Mouse (Mus musculus) ES-Bruce4 (cell line): Measurements from ENCODE around the gene Sf3b1. TPM values are rescaled to one million over a fixed set of nuclear protein-coding genes. Genes with fewer than 3 reads are reported as not detected.
"Not testable (repeated sequence)": the region's sequence is repeated elsewhere in the genome, so short reads cannot be mapped to it uniquely, and the experiment has no call there.

Experiments
- H3K27ac ChIP-seq: 2 replicates; pipeline ENCODE4 v1.5.1; 2012; ENCODE audit warnings: low read length, inconsistent platforms; ENCODE audit not compliant: insufficient read depth
- H3K27me3 ChIP-seq: 2 replicates; pipeline ENCODE4 v1.6.1; 2012; ENCODE audit warnings: mild to moderate bottlenecking, low read length, inconsistent platforms; ENCODE audit not compliant: control insufficient read depth, poor library complexity, insufficient read depth, severe bottlenecking
- H3K36me3 ChIP-seq: 2 replicates; pipeline ENCODE4 v1.6.1; 2012; ENCODE audit warnings: inconsistent platforms, mild to moderate bottlenecking, low read length, moderate library complexity; ENCODE audit not compliant: control insufficient read depth, poor library complexity, insufficient read depth, severe bottlenecking
- H3K4me1 ChIP-seq: one replicate; pipeline ENCODE4 v1.8.1; 2011; ENCODE audit warnings: low read length; ENCODE audit not compliant: control insufficient read depth, insufficient read depth
- H3K4me3 ChIP-seq: 2 replicates; pipeline ENCODE4 v1.5.1; 2011; ENCODE audit warnings: low read depth, mild to moderate bottlenecking, low read length
- H3K9ac ChIP-seq: 2 replicates; pipeline ENCODE4 v1.6.1; 2012; ENCODE audit warnings: low read depth, mild to moderate bottlenecking, inconsistent platforms; ENCODE audit not compliant: poor library complexity, severe bottlenecking
- H3K9me3 ChIP-seq: replicated peaks from 2 replicates; pipeline ENCODE4 v1.6.1; 2012; ENCODE audit warnings: mild to moderate bottlenecking, low read length, inconsistent platforms; ENCODE audit not compliant: control insufficient read depth, poor library complexity, insufficient read depth, severe bottlenecking
- CTCF ChIP-seq: IDR thresholded peaks from one replicate; pipeline ENCODE4 v1.8.1; 2011; ENCODE audit warnings: low read depth, low read length
- EP300 ChIP-seq: IDR thresholded peaks from 2 replicates; pipeline ENCODE4 v1.6.1; 2011; ENCODE audit warnings: low read depth, low read length; ENCODE audit not compliant: insufficient read depth
- POLR2A ChIP-seq: IDR thresholded peaks from one replicate; pipeline ENCODE4 v1.8.1; 2011; ENCODE audit warnings: low read length; ENCODE audit not compliant: insufficient read depth
- polyA plus RNA-seq: library from polyadenylated mRNA; stranded (reverse); fragments of >200 nt; gene quantifications from 2 replicates; pipeline ENCODE4 v1.2.4, GENCODE M21; 2011; ENCODE audit warnings: low read depth; ENCODE audit not compliant: missing spikeins, insufficient read depth, insufficient read length

Gene Sf3b1
- polyA plus RNA-seq, 1 experiment, result 314 TPM

GRCm38 (mm10) chr1:55061099-55061498, 33.8 kb upstream of the Sf3b1 start:
- Histone ChIP-seq H3K9ac (no peak overlapping the region), H3K4me3 (no peak overlapping the region), H3K36me3 (peaks cover 8% of the 10 kb centered on the region), H3K4me1 (peaks cover 2% of the 10 kb centered on the region), H3K27me3 (no peaks in the 10 kb centered on the region), H3K9me3 (no peaks in the 10 kb centered on the region), H3K27ac (no peak overlapping the region)
- TF ChIP-seq POLR2A (no peak), CTCF (no peak), EP300 (no peak)

GRCm38 (mm10) chr1:55058383-55058782, 31.1 kb upstream of the Sf3b1 start:
- H3K4me3 ChIP-seq, H3K9ac ChIP-seq, H3K9me3 ChIP-seq, H3K27ac ChIP-seq, H3K27me3 ChIP-seq, H3K4me1 ChIP-seq, H3K36me3 ChIP-seq: not testable (repeated sequence)

- no peak overlapping the region for H3K27ac ChIP-seq
- no peaks in the 10 kb centered on the region for H3K27me3 ChIP-seq
Measured at GRCm38 (mm10) chr1:55055322-55056115, 28.2 kb upstream of the Sf3b1 start.

GRCm38 (mm10) chr1:55053596-55053995, 26.3 kb upstream of the Sf3b1 start:
- peaks cover 2% of the 10 kb centered on the region for H3K4me1 ChIP-seq
- no peaks in the 10 kb centered on the region for H3K9me3 ChIP-seq
- no peak overlapping the region for H3K4me3 ChIP-seq
- H3K27ac ChIP-seq, result no peak overlapping the region
- peak overlapping the region; percentile 80 for H3K9ac ChIP-seq
- no peaks in the 10 kb centered on the region for H3K27me3 ChIP-seq
- no peaks in the 10 kb centered on the region for H3K36me3 ChIP-seq
- TF ChIP-seq EP300 (no peak), POLR2A (no peak), CTCF (no peak)

More at GRCm38 (mm10) chr1:55055322-55056115, 28.2 kb upstream of the Sf3b1 start:
- Histone ChIP-seq H3K9ac (no peak overlapping the region), H3K4me3 (no peak overlapping the region), H3K4me1 (peaks cover 2% of the 10 kb centered on the region), H3K36me3 (no peaks in the 10 kb centered on the region), H3K9me3 (no peaks in the 10 kb centered on the region)
- TF ChIP-seq EP300 (no peak), CTCF (no peak), POLR2A (no peak)

GRCm38 (mm10) chr1:55053005-55053404, 25.7 kb upstream of the Sf3b1 start:
- Histone ChIP-seq H3K27me3 (no peaks in the 10 kb centered on the region), H3K9ac (peak overlapping the region; percentile 80), H3K36me3 (no peaks in the 10 kb centered on the region), H3K4me1 (peaks cover 2% of the 10 kb centered on the region), H3K27ac (no peak overlapping the region), H3K9me3 (no peaks in the 10 kb centered on the region), H3K4me3 (peak overlapping the region; percentile 60)
- no peak for TF ChIP-seq POLR2A
- TF ChIP-seq EP300, result no peak
- TF ChIP-seq CTCF, result no peak

GRCm38 (mm10) chr1:55052355-55052953, 25.2 kb upstream of the Sf3b1 start, which contains the start of gene Coq10b:
TSS of gene Coq10b (plus strand) at chr1:55052770.
- peaks cover 2% of the 10 kb centered on the region for H3K4me1 ChIP-seq
- H3K4me3 ChIP-seq, result peak within 1 kb of the TSS; percentile 62
- peak within 1 kb of the TSS; percentile 80 for H3K9ac ChIP-seq
- TF ChIP-seq EP300 (no peak), POLR2A (peak; percentile 6)
- H3K27ac ChIP-seq, result no peak within 1 kb of the TSS
- no peaks in the 10 kb centered on the region for H3K9me3 ChIP-seq
- H3K36me3 ChIP-seq, result no peaks in the 10 kb centered on the region
- H3K27me3 ChIP-seq, result no peaks in the 10 kb centered on the region
